Mouse (Mus musculus): ENCODE results near the gene Foxk1.
A peak's percentile ranks its signal among the peaks of the same experiment; 100 is the strongest.

Foxk1 gene

GRCm38 (mm10) chr5:142440451-142441147 is 39.3 kb downstream of the Foxk1 start:
- DNase-seq (ENCODE audit: inconsistent age in 2 of 2, low spot score in 1 of 2) = peak; percentile 95 to 97

- peak in 1 of 2 experiments; percentile 43 for DNase-seq (ENCODE audit: inconsistent age in 2 of 2, low spot score in 1 of 2)
These were observed 40.2 kb downstream of the Foxk1 start for GRCm38 (mm10) chr5:142441332-142442044.

DNA sequence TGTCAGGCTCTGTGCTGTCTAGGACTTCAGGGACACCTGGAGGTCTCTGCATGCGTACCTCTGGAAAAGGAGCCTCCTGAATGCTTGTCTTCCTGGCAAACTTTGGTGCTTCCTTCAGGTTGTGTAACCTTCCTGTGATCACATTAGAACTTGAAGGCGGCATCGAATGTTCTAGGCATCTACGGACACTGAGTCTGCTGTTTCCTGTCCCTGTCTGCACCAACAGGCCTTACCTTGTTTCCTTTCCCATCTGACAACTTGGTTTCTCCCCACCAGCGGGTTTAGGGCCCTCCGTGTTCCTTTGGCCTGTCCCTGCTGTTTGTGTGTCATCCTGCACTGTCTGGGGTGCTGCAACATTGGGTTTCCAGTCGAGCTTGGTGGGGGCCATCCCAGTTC is 40.7 kb downstream of the Foxk1 start:
- DNase-seq (ENCODE audit: inconsistent age in 2 of 2, low spot score in 1 of 2) = no peak

DNA sequence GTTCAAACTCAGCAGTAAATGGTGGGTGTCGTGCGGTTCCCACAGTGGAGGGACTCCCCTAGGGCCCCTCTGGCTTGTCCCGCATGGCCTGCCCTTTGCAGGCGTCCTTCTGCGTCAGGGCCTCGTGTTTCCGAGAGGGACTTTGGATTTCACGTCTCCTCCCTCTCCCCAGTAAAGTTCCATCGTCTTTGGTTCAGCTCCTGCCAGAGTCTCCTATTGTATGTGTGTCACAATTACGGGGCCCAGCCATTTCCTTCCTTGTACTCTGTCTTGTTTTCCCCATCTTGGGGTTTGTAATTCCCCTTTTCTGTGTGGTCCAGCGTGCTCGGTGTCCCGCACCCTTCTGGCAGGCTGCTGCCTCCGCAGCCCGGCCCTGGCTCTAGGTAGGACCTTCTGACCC is 42.2 kb downstream of the Foxk1 start:
- peak in 1 of 2 experiments; percentile 45 for DNase-seq (ENCODE audit: inconsistent age in 2 of 2, low spot score in 1 of 2)

- no peak for DNase-seq (ENCODE audit: inconsistent age in 2 of 2, low spot score in 1 of 2)
These were observed 42.7 kb downstream of the Foxk1 start for GRCm38 (mm10) chr5:142443994-142444393.

GRCm38 (mm10) chr5:142444791-142445531 is 43.7 kb downstream of the Foxk1 start:
- peak; percentile 82 to 87 for DNase-seq (ENCODE audit: inconsistent age in 2 of 2, low spot score in 1 of 2)

DNA sequence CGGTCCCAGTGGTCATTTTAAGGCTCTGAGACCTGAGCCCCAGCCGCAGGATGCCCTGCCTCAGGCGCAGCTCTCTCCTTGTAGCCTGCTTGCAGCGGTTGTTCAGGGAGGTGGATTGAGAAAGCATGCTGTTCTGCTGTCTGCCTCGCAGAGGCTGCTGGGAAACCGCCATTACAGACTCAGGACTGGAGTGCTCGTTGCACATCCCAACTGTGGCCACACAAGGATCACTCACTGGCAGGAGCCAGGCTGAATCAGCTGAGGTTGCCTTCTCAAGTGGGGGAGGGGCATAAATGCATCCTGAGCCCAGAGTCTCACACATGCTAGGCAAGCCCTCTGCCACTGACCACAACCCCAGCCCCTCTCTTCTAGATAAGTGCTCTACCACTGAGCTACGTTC is 44.4 kb downstream of the Foxk1 start:
- peak in 1 of 2 experiments; percentile 61 for DNase-seq (ENCODE audit: inconsistent age in 2 of 2, low spot score in 1 of 2)

DNA sequence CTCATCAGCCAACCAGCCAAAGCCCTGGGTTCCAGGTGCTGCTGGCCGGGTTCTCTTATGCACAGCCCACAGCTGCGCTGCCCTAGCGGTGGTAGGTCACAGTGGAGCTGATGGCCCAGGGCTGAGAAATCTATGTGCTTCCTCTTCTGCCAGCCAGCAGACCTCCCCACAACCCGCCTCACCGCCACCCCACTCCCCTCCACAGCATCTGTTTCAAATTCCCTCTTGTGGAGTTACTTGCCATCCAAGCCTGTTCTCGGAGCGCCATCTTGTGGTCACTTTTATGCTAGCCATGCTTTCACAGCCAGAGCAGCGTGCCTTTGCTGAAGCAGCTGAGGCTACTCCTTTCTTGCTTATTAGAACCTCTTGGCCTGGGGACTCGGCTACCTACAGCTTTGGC is 46.8 kb downstream of the Foxk1 start:
- DNase-seq (ENCODE audit: inconsistent age in 2 of 2, low spot score in 1 of 2) = peak; percentile 85 to 97

DNA sequence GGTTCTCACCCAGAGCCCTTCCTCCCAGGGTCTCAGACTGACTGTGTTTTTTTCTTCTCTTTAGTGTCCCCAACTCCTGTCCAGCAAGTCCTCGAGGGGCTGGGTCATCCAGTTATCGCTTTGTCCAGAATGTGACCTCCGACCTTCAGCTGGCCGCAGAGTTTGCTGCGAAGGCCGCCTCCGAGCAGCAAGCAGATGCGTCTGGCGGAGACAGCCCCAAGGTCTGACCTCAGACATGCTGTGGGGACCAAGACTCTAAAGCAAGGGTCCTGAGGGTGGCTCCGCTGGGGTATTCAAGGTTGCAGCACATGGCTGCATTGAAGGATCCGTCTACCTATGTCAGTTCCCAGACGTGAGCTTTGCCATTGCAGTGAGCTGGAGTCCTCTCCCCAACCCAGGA is 47.3 kb downstream of the Foxk1 start:
- DNase-seq (ENCODE audit: inconsistent age in 2 of 2, low spot score in 1 of 2) = no peak

- DNase-seq (ENCODE audit: inconsistent age in 2 of 2, low spot score in 1 of 2) = no peak
These were observed 49.5 kb downstream of the Foxk1 start for GRCm38 (mm10) chr5:142450846-142451245.

DNA sequence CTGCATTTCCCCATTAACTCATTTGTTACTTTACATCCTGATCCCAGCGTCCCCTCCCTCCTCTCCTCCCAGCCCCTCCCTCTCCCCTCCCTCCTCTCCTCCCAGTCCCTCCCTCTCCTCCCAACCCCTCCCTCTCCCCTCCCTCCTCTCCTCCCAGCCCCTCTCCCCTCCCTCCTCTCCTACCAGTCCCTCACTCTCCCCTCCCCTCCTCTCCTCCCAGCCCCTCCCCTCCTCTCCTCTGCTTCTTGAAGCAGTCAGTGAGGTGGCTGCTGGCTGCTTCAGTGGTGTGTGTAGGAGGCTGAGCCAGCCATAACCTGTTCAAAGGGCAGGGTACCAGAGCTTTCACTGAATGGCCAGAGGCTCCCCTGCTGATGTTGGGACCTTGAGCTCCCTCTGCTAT is 50.5 kb downstream of the Foxk1 start:
- no peak for DNase-seq (ENCODE audit: inconsistent age in 2 of 2, low spot score in 1 of 2)

DNA sequence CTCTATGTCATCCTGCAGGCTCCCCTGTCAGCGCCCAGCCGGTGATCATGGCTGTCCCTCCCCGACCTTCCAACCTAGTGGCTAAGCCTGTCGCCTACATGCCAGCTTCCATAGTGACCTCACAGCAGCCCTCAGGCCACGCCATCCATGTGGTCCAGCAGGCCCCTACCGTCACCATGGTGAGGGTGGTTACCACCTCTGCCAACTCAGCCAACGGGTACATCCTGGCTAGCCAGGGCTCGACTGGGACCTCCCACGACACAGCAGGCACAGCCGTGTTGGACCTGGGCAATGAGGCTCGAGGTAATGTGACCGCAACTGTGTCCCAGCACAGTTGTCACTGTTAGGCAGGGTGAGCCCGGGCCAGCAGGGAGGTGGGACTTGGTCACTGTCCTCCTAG is 52.4 kb downstream of the Foxk1 start:
- DNase-seq (ENCODE audit: inconsistent age in 2 of 2, low spot score in 1 of 2) = no peak

- DNase-seq (ENCODE audit: inconsistent age in 2 of 2, low spot score in 1 of 2) = no peak
These were observed 55.0 kb downstream of the Foxk1 start for GRCm38 (mm10) chr5:142456318-142456717.

GRCm38 (mm10) chr5:142457345-142457744 is 56.0 kb downstream of the Foxk1 start:
- DNase-seq (ENCODE audit: inconsistent age in 2 of 2, low spot score in 1 of 2) = no peak

- DNase-seq (ENCODE audit: inconsistent age in 2 of 2, low spot score in 1 of 2) = no peak
These were observed 57.7 kb downstream of the Foxk1 start for GRCm38 (mm10) chr5:142458791-142459557.

DNA sequence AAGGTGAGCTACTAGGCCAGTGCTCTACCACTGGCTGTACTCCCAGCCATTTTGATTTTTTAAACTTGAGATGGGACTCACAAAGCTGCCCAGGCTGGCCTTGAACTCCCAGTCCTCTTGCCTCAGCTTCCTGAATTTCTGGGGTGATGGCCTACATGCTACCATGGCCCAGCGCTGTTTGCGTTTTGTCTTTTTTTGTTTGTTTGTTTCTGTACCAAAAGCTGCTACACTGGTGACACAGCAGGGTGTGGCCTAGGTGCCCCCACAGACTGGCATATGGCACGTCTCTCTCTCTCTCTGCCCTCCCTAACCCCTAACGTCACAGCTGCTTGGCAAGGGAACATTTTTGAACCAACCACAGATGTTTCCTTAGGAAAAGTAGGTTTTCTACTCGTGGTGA is 58.5 kb downstream of the Foxk1 start:
- no peak for DNase-seq (ENCODE audit: inconsistent age in 2 of 2, low spot score in 1 of 2)

- DNase-seq (ENCODE audit: inconsistent age in 2 of 2, low spot score in 1 of 2) = peak in 1 of 2 experiments; percentile 52
These were observed 60.8 kb downstream of the Foxk1 start for GRCm38 (mm10) chr5:142461942-142462640.

DNA sequence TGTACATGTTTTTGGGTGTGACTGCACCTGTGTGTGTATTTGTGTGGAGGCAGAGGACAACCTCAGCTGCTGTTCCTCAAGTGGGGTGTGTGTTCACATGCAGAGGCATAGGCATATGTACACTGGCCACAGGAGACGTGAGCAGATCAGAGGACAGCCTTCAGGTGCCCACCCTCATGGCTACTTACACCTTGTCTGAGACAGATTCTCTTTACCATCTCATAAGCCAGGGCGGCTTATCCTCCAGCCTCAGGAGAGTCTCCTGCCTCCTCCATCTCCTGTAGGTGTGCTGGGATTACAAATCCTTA is 61.3 kb downstream of the Foxk1 start:
- no peak for DNase-seq (ENCODE audit: inconsistent age in 2 of 2, low spot score in 1 of 2)

- DNase-seq (ENCODE audit: inconsistent age in 2 of 2, low spot score in 1 of 2) = no peak
These were observed 61.7 kb downstream of the Foxk1 start for GRCm38 (mm10) chr5:142463011-142463410.
